Mouse (Mus musculus): ENCODE data around the gene Cdk20. TPM values are rescaled to one million over a fixed set of nuclear protein-coding genes. Genes with fewer than 3 reads are reported as not detected.

Gene Cdk20
- total and polyA plus RNA-seq, 2 experiments from 2014 or later, result 19.2 to 32.6 TPM

DNA sequence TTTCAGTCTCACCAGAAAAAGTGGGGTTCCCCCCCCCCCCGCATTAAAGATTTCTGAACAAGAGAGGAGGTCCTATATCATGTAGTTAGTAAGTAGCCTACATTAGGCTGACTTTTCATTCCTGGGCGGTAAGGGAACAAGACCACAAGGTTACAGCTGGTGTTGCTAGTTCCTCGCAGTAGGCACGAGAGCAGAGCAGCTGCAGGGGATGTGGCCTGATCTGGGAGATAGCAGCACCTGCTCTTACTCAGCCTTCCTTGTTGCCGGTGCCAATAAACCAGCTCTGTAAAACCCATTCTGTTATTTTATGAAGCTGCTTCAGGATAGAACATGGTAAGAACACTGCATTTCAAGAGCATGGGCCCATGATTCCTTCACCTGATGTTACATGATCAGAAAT, 21.5 kb upstream of the Cdk20 start:
- no peak for TF ChIP-seq CTCF (IDR thresholded peaks at IDR 0.05; ENCODE audit: low read depth)

DNA sequence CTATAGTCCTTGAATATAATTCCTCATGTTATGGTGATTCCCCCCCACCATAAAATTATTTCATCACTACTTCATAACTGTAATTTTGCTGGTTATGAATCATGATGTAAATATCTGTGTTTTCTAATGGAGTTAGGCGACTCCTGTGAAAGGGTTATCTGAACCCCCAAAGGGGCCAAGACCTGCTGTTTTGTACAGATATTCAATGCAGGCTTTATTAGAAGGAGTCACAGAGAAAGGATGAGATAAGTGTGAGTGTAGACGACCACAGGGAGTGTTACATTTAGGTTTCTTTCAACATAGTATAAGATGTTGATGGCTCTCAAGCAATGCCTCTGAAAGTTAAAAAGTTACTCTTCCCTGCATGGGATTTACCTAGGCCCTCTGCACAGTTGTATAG, 20.8 kb upstream of the Cdk20 start:
- H3K4me3 ChIP-seq (ENCODE audit: low read length), result no peak overlapping the region
- no peaks in the 10 kb centered on the region for H3K4me1 ChIP-seq (ENCODE audit: insufficient read depth, low read length)
- DNase-seq (ENCODE audit: low spot score) (no peak), ATAC-seq (no peak)
- no peak overlapping the region for H3K27ac ChIP-seq
- no peaks in the 10 kb centered on the region for H3K36me3 ChIP-seq (ENCODE audit: insufficient read depth, low read length)
- WGBS, result 81% methylated on average over 2 of the region's 2 CpGs
- H3K9me3 ChIP-seq (ENCODE audit: low read length), result no peaks in the 10 kb centered on the region
- TF ChIP-seq CTCF (IDR thresholded peaks at IDR 0.05; ENCODE audit: low read depth), result no peak
- H3K27me3 ChIP-seq (ENCODE audit: insufficient read depth, low read length), result no peaks in the 10 kb centered on the region
- H3K4me2 ChIP-seq (ENCODE audit: low read depth, low read length), result no peak overlapping the region
- no peak overlapping the region for H3K9ac ChIP-seq (replicated peaks; ENCODE audit: low read length)

More for the DNA sequence above, 21.5 kb upstream of the Cdk20 start:
- H3K4me2 ChIP-seq (ENCODE audit: low read depth, low read length), result no peak overlapping the region
- 72% methylated on average over 5 of the region's 5 CpGs for WGBS
- no peak overlapping the region for H3K9ac ChIP-seq (replicated peaks; ENCODE audit: low read length)
- H3K36me3 ChIP-seq (ENCODE audit: insufficient read depth, low read length), result no peaks in the 10 kb centered on the region
- ATAC-seq, result no peak
- H3K4me3 ChIP-seq (ENCODE audit: low read length), result no peak overlapping the region
- H3K27ac ChIP-seq, result no peak overlapping the region
- H3K4me1 ChIP-seq (ENCODE audit: insufficient read depth, low read length), result no peaks in the 10 kb centered on the region
- no peaks in the 10 kb centered on the region for H3K9me3 ChIP-seq (ENCODE audit: low read length)
- no peak for DNase-seq (ENCODE audit: low spot score)
- H3K27me3 ChIP-seq (ENCODE audit: insufficient read depth, low read length), result no peaks in the 10 kb centered on the region

DNA sequence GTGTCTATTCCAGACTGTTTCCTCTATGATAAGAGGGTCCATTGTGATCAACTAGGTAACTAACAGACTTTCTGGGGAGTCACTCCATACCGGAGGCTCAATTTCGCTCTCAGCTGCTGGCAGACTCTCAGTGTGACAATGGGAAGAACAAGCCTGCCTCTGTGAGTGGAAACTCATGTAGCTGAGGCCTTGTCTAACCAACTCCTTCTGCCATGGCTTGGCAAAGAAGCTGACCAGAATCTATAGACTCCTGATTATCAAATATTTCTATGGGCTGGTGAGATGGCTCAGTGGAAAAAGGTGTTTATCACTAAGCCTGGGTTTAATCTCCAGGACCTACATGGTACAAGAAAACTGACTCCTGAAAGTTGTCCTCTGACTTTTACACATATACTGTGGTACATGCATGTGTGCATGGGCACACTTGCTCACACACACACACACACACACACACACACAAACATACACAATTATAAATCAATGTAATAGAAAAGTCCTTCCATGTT, 19.3 kb upstream of the Cdk20 start:
- Histone ChIP-seq H3K9ac (replicated peaks; ENCODE audit: low read length) (no peak overlapping the region), H3K27ac (no peak overlapping the region), H3K4me3 (ENCODE audit: low read length) (no peak overlapping the region), H3K4me1 (ENCODE audit: insufficient read depth, low read length) (no peaks in the 10 kb centered on the region), H3K27me3 (ENCODE audit: insufficient read depth, low read length) (no peaks in the 10 kb centered on the region), H3K36me3 (ENCODE audit: insufficient read depth, low read length) (no peaks in the 10 kb centered on the region), H3K4me2 (ENCODE audit: low read depth, low read length) (no peak overlapping the region), H3K9me3 (ENCODE audit: low read length) (no peaks in the 10 kb centered on the region)
- 75% methylated on average over 2 of the region's 2 CpGs for WGBS
- no peak for TF ChIP-seq CTCF (IDR thresholded peaks at IDR 0.05; ENCODE audit: low read depth)
- no peak for ATAC-seq
- DNase-seq (ENCODE audit: low spot score), result no peak

DNA sequence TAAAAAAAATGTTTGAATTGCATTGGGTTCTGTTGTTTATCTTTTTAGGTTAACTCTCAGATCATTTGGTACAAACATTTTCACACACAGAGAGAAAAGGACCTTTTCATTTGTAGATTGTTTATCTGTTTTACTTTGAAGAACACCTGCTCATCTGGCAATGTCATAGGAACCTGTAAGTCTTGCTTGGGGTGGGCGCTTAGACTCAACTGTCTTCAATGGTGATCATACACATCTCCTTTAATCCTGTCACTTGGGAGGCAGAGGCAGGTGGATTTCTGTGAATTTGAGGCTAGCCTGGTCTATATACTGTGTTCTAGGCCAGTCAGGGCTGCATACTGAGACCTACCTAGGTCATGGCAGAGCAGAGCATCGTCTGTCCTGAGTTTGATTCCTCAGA, 16.5 kb upstream of the Cdk20 start:
- ATAC-seq, result no peak
- Histone ChIP-seq H3K9ac (replicated peaks; ENCODE audit: low read length) (no peak overlapping the region), H3K36me3 (ENCODE audit: insufficient read depth, low read length) (no peaks in the 10 kb centered on the region), H3K27me3 (ENCODE audit: insufficient read depth, low read length) (no peaks in the 10 kb centered on the region), H3K27ac (no peak overlapping the region), H3K9me3 (ENCODE audit: low read length) (no peaks in the 10 kb centered on the region), H3K4me2 (ENCODE audit: low read depth, low read length) (no peak overlapping the region), H3K4me1 (ENCODE audit: insufficient read depth, low read length) (no peaks in the 10 kb centered on the region), H3K4me3 (ENCODE audit: low read length) (no peak overlapping the region)
- 93% methylated on average over 2 of the region's 2 CpGs for WGBS
- no peak for TF ChIP-seq CTCF (IDR thresholded peaks at IDR 0.05; ENCODE audit: low read depth)
- DNase-seq (ENCODE audit: low spot score), result no peak

DNA sequence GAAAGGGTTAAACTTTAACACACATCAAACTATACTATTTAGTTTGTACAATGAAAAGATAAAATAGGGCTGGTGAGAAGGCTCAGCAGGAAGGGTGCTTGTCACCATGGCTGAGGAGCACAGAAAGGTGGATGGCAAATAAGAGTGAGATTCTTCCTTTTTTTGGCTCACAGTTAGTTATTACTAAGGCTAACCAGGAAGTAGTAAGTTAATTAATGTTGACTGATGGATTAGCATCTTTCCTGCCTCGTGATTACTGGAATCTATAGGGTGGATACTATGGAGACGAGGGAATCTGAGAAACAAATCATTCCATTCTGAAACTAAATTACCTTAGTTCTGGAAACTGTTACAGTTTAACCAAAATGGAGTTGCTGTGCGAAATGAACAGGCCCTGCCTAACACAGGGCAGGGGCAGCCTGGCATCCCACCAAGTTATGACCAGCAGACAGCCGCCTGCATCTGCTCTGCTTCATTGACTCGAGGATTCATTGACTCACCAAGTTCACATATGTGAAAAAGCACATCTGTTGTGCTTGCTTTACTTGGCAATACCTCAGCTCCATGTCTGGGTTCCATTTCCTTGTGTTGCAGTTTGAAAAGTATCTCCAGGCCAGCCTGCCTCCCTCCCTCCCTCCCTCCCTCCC, 15.0 kb upstream of the Cdk20 start:
- Histone ChIP-seq H3K36me3 (ENCODE audit: insufficient read depth, low read length) (no peaks in the 10 kb centered on the region), H3K9ac (replicated peaks; ENCODE audit: low read length) (no peak overlapping the region), H3K4me2 (ENCODE audit: low read depth, low read length) (no peak overlapping the region), H3K4me1 (ENCODE audit: insufficient read depth, low read length) (no peaks in the 10 kb centered on the region), H3K4me3 (ENCODE audit: low read length) (no peak overlapping the region), H3K27ac (no peak overlapping the region), H3K27me3 (ENCODE audit: insufficient read depth, low read length) (no peaks in the 10 kb centered on the region), H3K9me3 (ENCODE audit: low read length) (no peaks in the 10 kb centered on the region)
- DNase-seq (ENCODE audit: low spot score) (peak; percentile 39), ATAC-seq (no peak)
- no peak for TF ChIP-seq CTCF (IDR thresholded peaks at IDR 0.05; ENCODE audit: low read depth)
- WGBS, result 50% methylated on average over 5 of the region's 5 CpGs

DNA sequence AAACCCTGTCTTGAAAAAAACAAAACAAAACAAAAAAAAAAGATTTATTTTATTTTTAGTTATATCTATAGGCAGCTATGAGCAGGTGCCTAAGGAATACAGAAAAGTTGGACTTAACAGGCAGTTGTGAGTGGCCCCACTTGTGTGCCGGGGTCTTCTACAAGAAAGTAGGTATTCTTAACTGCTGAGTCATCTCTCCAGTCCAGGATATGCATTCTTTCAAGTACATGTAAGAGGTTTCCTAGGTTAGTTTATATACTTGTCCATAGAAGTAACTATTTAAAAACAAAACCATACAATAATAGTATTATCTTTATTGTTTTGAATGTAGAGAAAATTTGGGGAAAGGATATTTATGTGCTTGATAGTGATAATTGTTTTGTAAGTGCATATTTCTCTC, 11.3 kb upstream of the Cdk20 start:
- H3K27ac ChIP-seq, result no peak overlapping the region
- no peak overlapping the region for H3K4me3 ChIP-seq (ENCODE audit: low read length)
- ATAC-seq, result no peak
- TF ChIP-seq CTCF (IDR thresholded peaks at IDR 0.05; ENCODE audit: low read depth), result no peak
- H3K9ac ChIP-seq (replicated peaks; ENCODE audit: low read length), result no peak overlapping the region
- H3K4me2 ChIP-seq (ENCODE audit: low read depth, low read length), result no peak overlapping the region
- DNase-seq (ENCODE audit: low spot score), result no peak
- no peaks in the 10 kb centered on the region for H3K27me3 ChIP-seq (ENCODE audit: insufficient read depth, low read length)
- no peaks in the 10 kb centered on the region for H3K4me1 ChIP-seq (ENCODE audit: insufficient read depth, low read length)
- H3K9me3 ChIP-seq (ENCODE audit: low read length), result no peaks in the 10 kb centered on the region
- no peaks in the 10 kb centered on the region for H3K36me3 ChIP-seq (ENCODE audit: insufficient read depth, low read length)
- WGBS, result 94% methylated on average over 1 of the region's 1 CpGs

DNA sequence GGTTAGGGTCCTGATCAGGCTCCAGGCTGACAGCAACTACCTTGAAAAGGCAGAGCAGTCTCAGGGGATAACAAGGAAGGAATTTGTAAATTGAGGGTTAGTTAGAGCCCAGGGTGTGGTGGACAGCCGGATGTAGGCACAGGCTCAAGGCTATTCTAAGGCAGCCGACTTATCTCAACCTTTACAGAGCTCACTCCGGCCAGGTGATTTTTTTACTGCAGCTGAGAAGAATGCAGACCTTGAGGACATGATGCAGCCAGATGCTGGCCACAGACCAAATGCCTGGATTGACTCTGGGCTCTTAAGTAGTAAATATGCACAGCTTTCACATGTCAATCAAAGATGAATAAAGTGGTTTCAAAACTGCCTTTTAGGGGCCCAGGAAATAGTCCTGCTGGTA, 10.7 kb upstream of the Cdk20 start:
- whole genome bisulfite sequencing, result 77% methylated on average over 3 of the region's 3 CpGs
- no peaks in the 10 kb centered on the region for H3K36me3 ChIP-seq (ENCODE audit: insufficient read depth, low read length)
- no peak overlapping the region for H3K4me3 ChIP-seq (ENCODE audit: low read length)
- H3K4me2 ChIP-seq (ENCODE audit: low read depth, low read length), result no peak overlapping the region
- DNase-seq (ENCODE audit: low spot score), result no peak
- H3K4me1 ChIP-seq (ENCODE audit: insufficient read depth, low read length), result no peaks in the 10 kb centered on the region
- H3K9me3 ChIP-seq (ENCODE audit: low read length), result no peaks in the 10 kb centered on the region
- no peaks in the 10 kb centered on the region for H3K27me3 ChIP-seq (ENCODE audit: insufficient read depth, low read length)
- no peak overlapping the region for H3K9ac ChIP-seq (replicated peaks; ENCODE audit: low read length)
- TF ChIP-seq CTCF (IDR thresholded peaks at IDR 0.05; ENCODE audit: low read depth), result no peak
- no peak overlapping the region for H3K27ac ChIP-seq
- no peak for ATAC-seq
